Mouse (Mus musculus) sigmoid colon, adult 10 weeks (tissue): ENCODE data around the gene Pah. TPM values are rescaled to one million over a fixed set of nuclear protein-coding genes. Genes with fewer than 3 reads are reported as not detected.

Experiments
- polyA plus RNA-seq: library from polyadenylated mRNA; stranded (reverse); fragments of 350-450 nt; fragmentation: Illumina TruSeq; extraction: RNeasy Lipid Tissue Mini Kit (QIAGEN cat#74804); gene quantifications from one replicate; pipeline ENCODE4 v1.2.3, GENCODE M21; 2014; ENCODE audit warnings: low read depth, low replicate concordance

Pah gene
- polyA plus RNA-seq, result not detected

DNA sequence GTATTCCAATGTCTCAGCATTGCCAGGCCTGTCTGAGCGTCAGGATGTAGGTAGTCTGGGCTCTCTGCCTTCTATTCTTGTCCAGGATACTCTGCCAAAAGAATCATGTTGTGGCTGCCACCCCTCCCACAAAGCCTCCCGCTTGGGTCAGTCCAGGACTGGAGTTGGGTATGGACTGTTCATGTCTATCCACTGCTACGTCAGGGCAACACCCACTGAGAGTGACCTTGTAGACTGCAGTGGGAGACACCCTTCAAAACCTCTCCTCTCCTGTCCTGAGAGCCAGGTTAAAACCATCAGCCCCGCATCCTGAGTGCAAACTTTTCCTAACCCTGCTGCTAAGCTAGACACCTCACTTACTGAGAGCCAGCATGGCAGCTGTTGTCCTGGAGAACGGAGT, at the start of gene Pah:
TSS of gene Pah (plus strand) at position 150 of the 400 bp plus-strand sequence.

DNA sequence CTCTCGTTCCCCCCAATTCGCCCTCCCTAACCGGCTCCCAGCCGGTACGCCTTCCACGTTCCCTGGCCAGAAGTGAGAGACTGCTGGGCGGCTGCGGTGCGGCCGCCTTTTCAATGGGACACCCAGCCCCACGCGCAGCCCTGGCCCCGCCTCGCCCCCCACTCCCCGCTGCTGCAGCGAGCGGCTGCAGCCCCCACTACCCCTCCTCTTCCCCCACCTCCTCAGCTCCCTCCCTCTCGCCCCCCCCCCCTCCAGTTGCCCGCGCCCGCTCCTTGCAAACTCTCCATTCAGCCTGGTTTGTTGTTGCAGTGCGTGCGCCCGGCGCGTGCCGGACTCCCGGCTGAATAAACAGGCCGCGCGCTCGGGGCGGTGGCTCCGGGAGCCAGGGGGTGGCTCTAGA, 28.0 kb upstream of the Pah start, which contains the start of gene Ascl1:
TSS of gene Ascl1 (minus strand) at position 85 of the 400 bp plus-strand sequence.

Other genes with a start within 250 kb of the Pah start
- 0.66 TPM for gene Ascl1, start 28.1 kb upstream of the Pah start, polyA plus RNA-seq